Mouse (Mus musculus): ENCODE data around the gene Ppp4r3a.

- TF ChIP-seq CTCF (IDR thresholded peaks at IDR 0.05; ENCODE audit: low read depth, low read length) (no peak), POLR2A (IDR thresholded peaks at IDR 0.05; ENCODE audit: borderline replicate concordance, low read depth, low read length) (no peak)
Observed at GRCm38 (mm10) chr12:101107722-101108121, 24.2 kb upstream of the Ppp4r3a start.

Data from bone marrow macrophage, adult 2 months (primary cell).